Mouse (Mus musculus) heart, adult 11 months (tissue): ENCODE measurements at regions not wholly inside any gene's neighbourhood (a gene's known extent, or its start where the extent isn't known, plus 50 kb on each side); places are given as distances from the start of the nearest gene placed in this dataset.

Experiments used
- DNase-seq: peaks from one replicate; pipeline ENCODE4 v3.0.0; 2022

- DNase-seq, result no peak
These were observed 79.6 kb upstream of the Sem1 start for GRCm38 (mm10) chr6:6657928-6658500.

DNA sequence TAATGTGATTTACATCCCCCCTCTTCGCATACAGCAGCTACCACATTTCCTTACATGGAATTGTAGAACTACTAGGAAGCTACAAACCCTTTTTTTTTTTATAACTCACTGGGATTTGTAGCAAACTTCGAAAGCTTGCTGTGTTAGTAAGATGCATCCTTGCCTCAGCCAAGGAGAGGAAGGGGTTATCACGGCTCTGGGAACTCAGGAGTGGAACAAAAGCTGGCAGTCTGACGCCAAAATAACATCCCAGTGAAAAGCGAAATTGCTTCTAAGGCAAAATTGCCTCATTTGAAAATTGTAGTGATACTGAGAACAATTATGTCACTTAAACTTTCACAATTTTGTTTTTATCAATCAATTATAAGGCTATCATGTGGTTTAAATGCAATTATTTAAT is 81.6 kb upstream of the Sem1 start:
- DNase-seq, result no peak

- no peak for DNase-seq
These were observed 88.3 kb upstream of the Sem1 start for GRCm38 (mm10) chr6:6666762-6667161.

DNA sequence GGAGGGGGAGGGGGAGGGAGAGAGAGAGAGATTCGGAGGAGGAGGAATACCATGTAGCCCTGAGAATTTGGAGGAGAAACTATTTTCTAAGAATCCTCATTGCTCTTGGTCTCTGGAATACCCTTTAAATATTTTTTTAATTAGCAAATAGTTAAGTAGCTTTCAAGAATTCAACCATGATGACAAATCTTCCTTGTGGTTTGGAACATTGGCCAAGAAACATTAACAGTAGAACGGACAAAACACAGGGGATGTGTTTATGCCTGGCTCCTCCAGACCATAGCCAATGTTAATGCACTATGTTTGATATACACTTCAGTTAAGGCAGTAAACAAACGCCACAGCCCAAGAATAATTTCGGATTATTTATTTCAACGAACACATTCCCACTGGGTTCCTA is 110.8 kb upstream of the Sem1 start:
- no peak for DNase-seq

GRCm38 (mm10) chr6:6690188-6690587 is 111.7 kb upstream of the Sem1 start:
- DNase-seq, result no peak

GRCm38 (mm10) chr6:6692056-6692770 is 113.8 kb upstream of the Sem1 start:
- DNase-seq, result no peak

GRCm38 (mm10) chr6:6695742-6696430 is 117.4 kb upstream of the Sem1 start:
- no peak for DNase-seq

DNA sequence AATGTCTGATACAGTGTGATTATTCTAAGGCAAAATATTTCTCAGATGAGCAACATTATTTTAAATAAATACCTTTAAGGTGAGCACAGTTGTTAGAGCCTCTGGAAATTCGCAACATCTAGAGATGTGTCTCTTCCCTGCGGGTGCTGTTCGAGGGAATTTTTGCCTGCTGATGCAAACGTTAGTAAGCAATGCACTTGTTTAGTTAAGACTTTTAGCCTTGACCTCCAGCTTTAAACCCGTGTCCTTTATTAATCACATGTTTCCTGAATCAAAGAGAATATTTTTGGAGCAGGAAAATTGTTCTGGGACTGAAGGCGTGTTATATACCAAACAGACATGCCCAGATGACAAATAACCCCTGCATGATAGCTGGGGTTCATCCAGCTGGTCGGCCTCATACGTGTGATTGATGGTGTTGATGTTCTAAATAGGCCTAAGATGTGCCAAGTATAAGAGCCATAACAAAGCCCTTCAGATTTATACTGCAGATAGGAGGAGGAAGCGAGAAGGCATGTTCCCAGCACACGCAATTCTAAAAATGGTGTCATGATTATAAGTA is 119.0 kb upstream of the Sem1 start:
- peak; percentile 91 for DNase-seq

DNA sequence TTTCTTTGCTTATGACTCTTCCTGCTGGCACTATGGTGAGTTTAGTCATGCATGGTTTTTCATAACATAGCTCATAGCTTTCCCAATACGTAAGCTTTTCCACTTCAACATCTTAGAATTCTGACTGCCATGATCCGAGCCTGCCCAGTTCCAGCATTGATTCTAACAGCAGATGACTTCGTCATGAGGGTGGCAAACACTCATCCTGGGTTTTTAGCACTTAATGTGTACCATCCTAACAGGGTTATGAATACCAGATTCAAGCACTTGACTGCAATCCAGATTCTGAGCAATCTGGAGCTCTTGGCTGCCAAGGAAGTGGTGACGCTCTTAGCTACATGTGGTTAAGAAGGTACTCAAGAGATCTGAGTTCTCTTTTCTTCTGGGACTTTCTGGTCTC is 128.3 kb upstream of the Sem1 start:
- DNase-seq, result peak; percentile 92

DNA sequence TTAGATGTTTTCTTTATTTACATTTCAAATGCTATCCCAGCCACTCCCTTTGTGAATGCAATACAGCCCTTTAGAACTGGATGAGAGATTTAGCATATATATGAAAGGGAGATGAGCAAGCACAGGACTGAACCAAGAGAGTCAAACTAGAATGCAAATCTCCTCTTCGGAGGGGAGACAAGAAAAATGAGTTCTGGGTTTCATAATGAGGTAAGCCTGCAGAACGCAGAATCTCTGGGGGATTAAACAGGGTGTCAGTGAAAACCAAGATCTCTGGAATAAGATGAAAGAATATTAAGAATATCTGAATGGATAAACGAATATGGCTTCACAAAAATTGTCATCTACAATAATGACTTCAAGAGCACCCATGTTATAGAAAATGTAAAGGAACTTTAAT is 130.6 kb upstream of the Sem1 start:
- DNase-seq, result no peak

DNA sequence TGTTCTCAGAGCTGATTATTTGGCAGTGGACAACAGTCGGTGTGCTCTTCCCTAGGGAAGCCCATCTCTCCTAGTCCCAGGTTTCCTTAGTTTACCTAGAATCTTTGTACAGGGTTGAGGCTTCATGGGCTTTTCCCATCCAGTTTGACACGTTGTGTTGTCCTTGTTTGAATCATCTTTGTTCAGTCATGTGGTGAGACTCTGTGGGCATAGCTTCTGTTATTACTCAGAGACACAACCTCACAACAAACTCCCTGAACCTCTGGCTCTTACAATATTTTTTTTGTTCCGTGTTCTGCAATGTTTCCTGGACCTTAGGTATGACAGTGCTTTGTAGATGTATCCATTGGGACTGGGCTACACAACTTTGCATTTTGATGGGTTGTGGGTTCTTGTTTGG is 132.9 kb upstream of the Dlx6 start:
- DNase-seq, result no peak

DNA sequence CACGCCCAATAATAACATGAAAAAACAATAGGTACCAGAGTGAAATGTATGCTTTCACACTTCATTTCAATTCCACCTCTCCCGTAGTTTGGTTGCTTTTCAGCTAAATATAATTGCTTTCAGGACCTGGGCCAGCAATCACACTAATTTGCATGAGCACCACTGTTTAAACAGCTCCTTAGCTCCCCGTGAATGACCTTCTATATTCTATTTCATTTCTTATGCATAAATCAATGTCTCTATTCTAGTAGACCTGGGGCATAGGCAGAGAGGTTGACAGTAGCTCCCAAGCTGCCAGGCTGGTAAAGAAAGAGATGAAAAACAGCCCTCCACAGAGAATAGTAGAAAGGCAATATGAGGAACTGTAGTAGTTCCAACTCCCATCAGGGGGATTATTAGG is 117.7 kb upstream of the Dlx6 start:
- DNase-seq, result no peak

- peak; percentile 87 for DNase-seq
These were observed 84.0 kb upstream of the Dlx6 start for GRCm38 (mm10) chr6:6779157-6779556.

GRCm38 (mm10) chr6:6781556-6781955 is 81.6 kb upstream of the Dlx6 start:
- DNase-seq, result peak; percentile 46

DNA sequence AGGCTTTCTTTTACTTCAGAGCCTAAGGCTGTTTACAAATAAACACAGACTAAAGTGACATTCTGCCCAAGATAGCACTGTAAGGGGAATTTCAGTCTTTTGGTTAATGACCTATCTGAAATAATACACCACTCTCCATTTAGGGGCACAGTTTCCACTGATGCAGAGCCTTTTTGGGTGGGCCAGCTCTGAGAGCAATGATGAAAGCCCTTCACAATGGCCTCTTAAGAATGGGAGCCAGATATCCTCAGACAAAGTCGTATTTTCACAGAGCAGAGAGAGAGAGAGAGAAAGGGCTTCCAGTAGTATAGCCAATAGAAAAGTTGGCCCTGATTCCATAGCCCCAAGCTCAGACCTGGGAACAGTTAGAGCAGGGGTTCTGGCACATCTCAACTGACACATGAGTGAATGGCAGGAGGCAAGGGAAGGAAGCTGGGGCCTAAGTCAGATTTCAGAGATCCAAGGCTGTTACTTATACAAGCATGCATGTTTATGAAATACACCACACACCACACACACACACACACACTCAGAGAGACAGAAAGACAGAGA is 77.1 kb upstream of the Dlx6 start:
- DNase-seq, result peak; percentile 56

DNA sequence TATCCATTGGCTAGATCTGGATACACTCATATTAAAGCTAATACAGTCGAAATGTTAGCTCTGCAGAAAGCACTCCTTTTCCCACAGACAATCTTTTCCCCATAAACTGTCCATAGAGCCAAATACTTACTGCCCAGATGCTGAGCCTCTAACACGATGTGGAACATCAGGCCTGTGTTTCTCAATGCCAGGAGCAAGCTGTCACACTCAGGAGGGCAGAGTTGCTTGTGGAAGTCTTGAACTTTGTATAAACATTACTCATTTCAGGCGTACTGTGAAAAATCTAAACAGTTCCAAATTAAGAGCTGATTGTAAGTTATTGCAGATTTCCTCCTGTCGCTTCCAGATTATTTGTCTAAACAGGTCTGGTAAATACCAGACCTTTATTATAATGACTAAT is 75.6 kb upstream of the Dlx6 start:
- DNase-seq, result no peak

- no peak for DNase-seq
These were observed 68.7 kb upstream of the Dlx6 start for GRCm38 (mm10) chr6:6794320-6795018.

GRCm38 (mm10) chr6:6800377-6800776 is 62.8 kb upstream of the Dlx6 start:
- DNase-seq, result no peak

DNA sequence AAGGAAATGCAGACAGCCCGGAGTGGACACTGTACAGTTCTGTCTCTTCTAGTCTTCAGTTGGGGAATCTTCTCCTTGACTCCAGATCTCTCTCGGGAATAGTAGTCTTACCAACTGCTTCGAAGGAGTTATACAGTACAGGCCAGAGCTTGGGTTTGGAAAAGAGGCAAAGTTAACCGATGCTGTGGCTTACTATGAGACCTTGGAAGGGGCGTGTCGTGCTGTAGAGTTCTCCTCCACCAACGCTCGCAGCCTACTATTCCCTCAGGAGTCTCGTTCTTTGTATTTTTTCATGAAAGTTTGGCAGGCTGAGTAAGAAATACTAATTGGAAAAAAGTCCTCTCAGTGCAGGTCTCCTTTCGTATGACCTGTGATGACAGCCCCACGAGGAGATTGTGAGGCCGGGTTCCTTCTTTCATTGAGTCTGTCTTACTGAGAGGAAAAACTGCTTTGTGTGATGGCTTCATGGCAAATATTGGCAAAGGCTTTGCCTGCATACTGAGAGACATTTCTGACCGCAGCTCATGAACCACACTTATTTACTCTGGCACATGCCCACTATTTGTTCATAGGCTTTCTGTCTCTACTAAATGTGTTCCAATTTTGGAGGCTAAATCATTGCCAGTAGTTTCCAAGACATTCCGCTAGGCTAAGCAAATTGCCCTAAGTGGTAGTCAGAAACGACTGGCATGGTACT is 61.4 kb upstream of the Dlx6 start:
- DNase-seq, result peak; percentile 88
